Mouse (Mus musculus): ENCODE results near the gene Micu1.

GRCm38 (mm10) chr10:59880029-59880386 is 177.7 kb downstream of the Micu1 start:
- TF ChIP-seq CTCF (IDR thresholded peaks at IDR 0.05; ENCODE audit: borderline replicate concordance, insufficient read depth, low read length) (no peak), POLR2A (IDR thresholded peaks at IDR 0.05; ENCODE audit: low read depth, low read length) (0 out of 2 replicates have a peak, but pooled peaks have one; percentile 32)
